Mouse (Mus musculus) left cerebral cortex, postnatal 14 days (tissue): ENCODE results near the gene 2810408A11Rik. TPM values are rescaled to one million over a fixed set of nuclear protein-coding genes. Genes with fewer than 3 reads are reported as not detected.
"Not testable (repeated sequence)": the region's sequence is repeated elsewhere in the genome, so short reads cannot be mapped to it uniquely, and the experiment has no call there.

Experiments used
- DNase-seq, 2 experiments: peaks; one replicate each; pipeline ENCODE4 v3.0.0; 2021 to 2022; ENCODE audit warnings: low spot score in 2 of 2, mixed read lengths in 1 of 2
- intact Hi-C: fragments of 180-260 bp; cut with DNase I; formaldehyde crosslinking; loops from one replicate; pipeline ENCODE4 v1.15.1; 2025
- microRNA-seq, 2 experiments: library from miRNA; unstranded; fragments of <30 nt; microRNA quantifications; one replicate each; pipeline ENCODE4 v1.2.0; 2022
- total RNA-seq, 2 experiments: library from RNA; stranded (reverse); gene quantifications; 2 replicates each; pipeline ENCODE4 v1.2.3; 2021

The 2810408A11Rik gene
- total RNA-seq, 2 experiments from 2014 or later: 0.38 TPM; not detected in 1

DNA sequence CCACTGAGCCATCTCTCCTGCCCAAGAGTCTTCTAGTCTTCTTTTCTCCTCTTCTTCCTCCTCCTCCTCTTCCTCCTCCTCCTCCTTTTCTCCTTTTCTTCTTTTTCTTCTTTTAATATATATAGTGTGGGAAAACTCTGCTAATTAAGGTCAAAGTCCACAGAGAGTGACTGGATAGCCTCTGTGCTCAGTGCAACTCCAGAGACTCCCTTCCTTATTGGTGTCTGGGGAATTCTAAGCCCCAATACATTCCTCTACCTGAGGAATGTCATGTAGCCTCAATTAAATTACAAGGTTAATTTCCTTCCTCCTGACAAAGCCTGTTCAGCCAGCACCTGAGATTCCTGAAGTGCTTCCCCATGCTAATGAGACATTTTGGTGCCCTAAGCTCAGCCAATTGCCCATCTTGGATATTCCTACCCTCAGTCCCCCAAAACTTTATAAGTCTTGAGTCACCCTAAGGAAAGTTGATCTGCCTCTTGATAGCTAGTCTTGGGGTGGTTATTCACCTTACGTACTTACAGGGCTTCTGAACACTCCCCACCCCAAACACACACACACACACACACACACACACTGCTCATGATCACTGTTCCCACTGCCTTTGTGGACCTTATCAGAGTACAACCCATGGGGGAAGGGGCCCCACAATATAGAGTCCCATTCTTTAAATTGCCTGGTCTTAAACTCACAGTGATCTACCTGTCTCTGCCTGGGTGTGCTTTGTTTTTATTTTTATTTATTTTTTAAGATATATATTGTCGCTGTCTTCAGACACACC, 30.3 kb downstream of the 2810408A11Rik start:
- intact Hi-C loops: loop anchor here (10.0 kb wide), 1 partner anchor 186 kb away; the partner anchor contains the start of genes Senp3 and Tnfsf13

DNA sequence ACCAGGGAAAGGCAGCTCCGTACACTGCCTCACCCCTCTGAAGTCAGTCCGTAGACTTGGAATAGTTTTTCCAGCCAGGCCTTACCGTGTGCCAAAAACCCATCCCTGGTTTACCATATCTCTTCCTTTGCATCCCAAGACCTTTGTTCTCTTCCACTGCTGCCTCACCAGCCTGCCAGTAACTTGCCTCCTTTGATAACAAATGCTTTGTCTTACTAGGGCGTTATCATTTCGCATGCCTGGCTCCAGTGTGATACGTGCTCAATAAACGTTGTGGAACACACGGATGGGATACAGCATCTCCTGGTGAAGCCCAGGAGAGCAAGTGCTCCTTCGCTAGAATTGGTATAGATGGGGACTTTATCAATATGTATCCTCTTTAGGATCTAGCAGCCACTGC, 33.5 kb downstream of the 2810408A11Rik start:
- intact Hi-C loops: no loop called here
- DNase-seq: no peak

More for the DNA sequence above, 30.3 kb downstream of the 2810408A11Rik start:
- no peak for DNase-seq

DNA sequence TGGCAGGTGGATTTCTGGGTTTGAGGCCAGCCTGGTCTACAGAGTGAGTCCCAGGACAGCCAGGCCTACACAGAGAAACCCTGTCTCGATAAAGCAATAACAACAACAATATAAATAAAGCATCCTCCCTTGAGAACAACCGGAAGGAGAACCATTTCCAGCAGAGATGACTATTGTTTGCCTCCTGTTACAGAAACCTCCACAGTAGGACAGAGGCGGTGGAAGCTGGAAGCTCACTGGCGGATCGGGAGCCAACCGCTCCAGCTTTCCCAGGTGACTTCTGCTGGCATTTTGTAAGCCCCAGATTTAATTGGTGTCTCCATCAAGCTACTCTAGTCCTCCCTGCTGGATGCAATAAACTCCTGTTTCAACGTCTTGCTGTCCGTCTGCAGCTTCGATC, 35.2 kb downstream of the 2810408A11Rik start:
- intact Hi-C loops: no loop called here
- no peak for DNase-seq

DNA sequence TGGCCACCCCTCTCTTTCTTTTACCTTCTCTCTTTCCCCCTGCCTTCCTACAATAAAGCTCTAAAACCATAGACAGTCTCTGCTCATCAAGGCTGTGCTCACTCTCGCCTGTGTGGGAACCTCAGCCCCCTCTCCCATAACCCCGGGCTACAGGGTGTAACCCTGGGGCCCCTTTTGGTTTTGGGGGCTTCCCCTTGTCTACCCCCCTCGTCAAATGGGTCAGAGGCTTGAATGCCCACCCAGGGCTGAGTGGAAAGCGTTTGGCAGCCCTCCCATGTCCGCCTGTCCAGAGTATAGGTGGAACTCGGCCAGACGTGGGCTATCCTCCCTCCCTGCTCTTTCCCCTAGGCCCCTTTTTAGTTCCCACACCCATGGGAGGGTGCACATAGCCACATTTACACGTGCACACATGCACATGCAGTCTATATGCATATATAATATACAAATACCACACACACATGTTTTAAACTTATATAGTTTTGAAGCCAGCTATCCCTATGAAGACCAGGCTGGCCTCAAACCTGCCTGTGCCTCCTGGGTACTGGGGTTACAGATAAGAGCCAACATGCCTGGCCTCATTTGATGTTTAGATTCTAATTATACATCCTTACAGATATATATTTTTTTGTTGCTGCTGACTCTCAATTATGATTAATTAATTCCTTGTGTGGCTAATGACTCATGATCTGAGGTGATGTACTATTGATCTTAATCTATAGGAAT, 36.5 kb downstream of the 2810408A11Rik start:
- DNase-seq: no peak
- intact Hi-C loops: no loop called here

DNA sequence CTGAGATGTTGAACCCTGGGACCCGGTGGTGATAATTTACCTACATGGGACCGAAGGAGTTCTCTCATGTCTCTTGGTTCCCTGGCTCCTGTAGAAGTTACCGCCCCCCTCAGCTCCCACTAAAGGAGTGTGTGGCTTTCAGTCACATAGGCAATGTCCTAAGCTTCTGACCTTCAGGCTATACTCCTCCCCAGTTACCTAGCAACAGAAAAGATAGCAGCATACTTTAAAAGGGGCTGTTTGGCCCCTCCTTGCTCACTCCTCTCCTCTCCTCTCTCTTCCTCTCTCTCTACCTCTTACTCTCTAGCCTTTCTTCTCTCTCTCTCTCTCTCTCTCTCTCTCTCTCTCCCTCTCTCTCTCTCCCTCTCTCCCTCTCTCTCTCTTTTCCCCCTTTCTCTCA, 37.1 kb downstream of the 2810408A11Rik start:
- intact Hi-C loops: not testable (repeated sequence)

DNA sequence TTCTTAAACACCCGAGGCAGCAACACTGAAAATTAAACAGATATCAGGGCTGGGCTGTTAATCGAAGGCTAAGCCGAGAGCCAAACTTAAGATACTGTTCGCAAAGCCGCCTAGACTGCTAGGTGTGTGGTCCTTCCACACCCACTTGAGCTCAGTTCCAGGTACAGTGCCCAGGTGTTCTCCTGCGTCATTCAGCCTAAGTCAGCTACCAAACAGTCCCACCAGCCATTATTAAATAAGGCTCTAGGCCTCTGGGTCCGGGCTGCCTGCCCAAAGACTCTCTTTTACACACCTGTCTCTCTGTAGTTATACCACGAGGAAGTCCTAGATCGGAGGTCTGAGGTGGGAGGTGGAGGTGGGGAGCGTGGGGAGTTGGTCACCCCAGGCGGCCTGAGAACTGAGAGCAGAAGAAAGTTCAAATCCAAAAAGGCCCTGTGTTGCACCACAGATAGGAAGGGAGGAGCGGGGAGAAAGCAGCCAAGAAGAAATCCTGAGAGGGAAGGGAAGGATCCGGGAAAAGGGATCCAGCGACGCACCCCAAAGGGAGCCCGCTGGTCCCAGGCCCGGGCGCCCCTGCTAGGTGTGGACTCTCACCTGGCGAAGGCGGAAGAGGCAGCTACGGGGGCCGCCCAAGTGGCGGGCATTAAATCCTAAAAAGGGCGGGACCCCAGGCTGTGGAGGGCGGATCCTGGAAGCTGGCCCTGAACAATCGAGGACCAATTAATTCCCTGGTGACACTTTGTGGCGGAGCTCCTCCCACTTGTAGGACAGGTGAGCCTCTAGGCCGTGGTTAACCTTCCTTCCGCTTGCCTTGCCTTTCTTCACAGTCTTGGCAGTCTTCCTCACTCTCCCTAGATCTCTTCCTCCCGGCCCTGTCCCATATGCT, 42.4 kb downstream of the 2810408A11Rik start, which contains the start of gene Tnk1:
Gene Tnk1 (minus strand): TSS at position 618 of the 886 bp plus-strand sequence.
- no peak for DNase-seq

More for the DNA sequence above, 37.1 kb downstream of the 2810408A11Rik start:
- DNase-seq: not testable (repeated sequence)

DNA sequence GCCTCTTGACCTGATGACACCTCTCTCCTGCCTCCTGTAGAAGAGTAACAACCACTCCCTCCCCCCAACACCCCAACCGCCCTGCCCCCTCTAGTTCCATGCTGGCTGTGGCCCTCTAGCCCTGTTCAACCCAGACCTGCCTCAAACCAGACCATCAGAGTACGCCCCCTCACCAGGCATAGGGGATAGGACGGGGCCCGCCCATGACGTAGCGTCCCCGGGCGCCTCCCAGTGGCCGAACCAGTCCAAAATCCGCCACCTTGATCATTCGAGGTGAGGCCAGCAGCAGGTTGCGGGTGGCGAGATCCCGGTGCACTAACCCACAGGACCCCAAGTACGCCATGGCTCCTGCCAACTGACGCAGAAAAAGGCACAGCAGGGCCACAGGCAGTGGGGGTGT, 45.4 kb downstream of the 2810408A11Rik start:
- no peak for DNase-seq
- intact Hi-C loops: no loop called here

More for the DNA sequence above, 42.4 kb downstream of the 2810408A11Rik start, which contains the start of gene Tnk1:
- intact Hi-C loops: no loop called here

DNA sequence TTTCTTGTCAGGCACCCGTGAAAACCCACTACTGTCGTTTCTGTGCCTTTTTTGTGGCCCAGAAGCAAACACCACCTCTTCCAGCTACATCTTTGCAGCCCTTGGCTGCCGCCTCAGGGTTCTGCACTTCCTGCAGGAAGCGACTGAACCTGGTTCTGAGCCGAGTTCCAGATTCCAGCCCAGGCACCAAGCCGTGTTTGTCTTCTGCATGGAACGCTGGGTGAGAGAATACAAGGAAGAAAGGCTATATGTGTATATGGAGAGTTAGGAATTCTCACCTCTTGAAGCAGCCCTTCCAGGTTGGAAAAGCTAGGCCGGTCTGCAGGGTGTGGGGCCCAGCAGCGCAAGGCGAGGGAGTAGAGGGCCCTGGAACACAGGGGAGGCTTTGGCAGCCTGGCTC, 46.1 kb downstream of the 2810408A11Rik start:
- intact Hi-C loops: no loop called here
- no peak for DNase-seq

DNA sequence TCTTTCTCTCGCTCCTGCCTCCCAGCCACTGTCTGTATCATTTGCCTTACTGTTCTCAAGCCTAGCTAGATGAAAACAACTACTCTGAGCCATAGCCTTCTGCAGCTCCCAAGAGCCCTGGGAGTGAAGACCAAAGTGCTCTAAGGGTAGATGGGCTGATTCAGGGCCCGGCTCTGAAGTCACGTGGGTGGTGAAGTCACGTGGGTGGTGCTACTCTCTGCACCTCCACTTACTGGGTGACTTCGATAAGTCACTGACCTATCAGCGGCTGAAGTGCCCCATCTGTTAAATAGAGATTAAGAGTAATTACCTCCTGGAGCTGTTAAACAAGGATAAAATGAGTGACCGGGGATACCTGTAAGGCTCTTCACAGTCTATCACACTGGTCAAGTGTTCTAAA, 46.8 kb downstream of the 2810408A11Rik start:
- no peak for DNase-seq
- intact Hi-C loops: no loop called here

DNA sequence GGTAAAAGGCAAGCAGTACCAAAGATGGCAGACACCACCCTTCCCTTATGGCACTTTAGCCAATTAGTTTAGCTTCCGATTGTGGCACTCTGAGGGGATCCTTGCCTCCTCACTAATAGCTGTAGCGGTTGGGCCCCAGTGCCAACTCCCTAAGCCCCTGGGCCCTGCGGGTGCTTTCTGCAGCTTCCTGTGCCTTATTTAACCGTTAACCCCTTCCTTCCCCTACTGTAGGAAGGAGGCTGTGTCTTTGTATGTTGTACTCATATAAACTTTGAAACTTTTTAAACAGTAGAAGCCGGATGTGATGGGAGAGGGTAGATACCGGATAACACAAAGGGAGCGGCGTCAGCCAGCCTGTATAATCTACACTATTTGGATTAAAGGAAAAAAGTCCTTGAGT, 50.0 kb downstream of the 2810408A11Rik start:
- intact Hi-C loops: no loop called here
- no peak for DNase-seq

DNA sequence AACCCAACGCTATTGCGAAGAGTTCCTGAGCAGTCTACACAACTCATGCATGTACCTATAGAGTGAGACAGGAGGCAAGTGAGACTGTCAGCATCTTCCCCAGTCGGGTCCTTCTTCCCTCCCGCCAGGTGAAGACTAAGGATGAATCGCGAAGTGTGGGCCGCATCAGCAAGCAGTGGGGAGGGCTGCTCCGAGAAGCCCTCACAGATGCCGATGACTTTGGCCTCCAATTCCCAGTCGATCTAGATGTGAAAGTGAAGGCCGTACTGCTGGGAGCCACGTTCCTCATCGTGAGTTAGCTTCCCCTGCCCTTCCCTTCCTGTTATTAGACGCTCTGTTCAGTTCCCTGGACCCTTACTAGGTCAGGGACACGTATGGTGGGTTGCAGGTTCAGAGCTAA, 50.9 kb downstream of the 2810408A11Rik start:
- DNase-seq: no peak
- intact Hi-C loops: loop anchor here (5.0 kb wide), 1 partner anchor 52 kb away; the partner anchor contains the start of genes 2810408A11Rik and Neurl4

DNA sequence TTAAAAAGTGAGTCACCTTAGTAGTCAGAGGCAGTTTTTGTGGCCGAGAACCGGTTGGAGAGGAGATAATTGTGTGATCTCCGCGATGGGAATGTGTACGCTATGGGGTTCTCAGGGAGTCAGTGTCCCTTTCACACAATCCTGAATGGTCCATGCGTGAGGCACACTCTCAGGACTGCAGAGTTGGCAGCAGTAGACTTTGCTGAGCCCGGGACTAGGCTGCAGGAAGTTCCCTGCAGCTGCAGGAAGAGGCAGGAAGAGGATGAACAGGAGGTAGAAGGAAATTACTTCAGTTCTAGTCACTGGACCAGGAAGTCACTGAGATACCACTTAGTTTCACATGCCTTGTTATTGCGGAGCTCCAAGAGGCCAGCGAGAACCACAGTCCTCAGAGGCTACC, 51.7 kb downstream of the 2810408A11Rik start:
- intact Hi-C loops: loop anchor here (5.0 kb wide), 1 partner anchor 53 kb away; the partner anchor contains the start of genes 2810408A11Rik and Neurl4
- DNase-seq: no peak

DNA sequence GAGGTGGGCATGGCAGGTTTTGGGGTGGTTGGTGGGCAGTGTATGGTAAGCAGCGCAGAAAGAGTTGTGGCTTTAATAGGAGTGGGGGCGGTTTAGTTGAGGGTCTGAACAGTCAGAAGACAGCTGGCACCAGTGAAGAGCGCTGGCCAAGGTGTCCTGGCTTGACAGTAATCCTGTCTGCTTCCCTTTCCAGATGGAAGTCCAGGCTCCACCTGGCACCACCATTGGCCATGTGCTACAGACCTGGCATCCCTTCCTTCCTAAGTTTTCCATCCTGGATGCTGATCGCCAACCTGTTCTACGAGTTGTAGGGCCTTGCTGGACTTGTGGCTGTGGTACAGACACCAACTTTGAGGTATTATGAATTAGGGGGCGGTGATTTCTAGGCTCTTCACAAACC, 52.8 kb downstream of the 2810408A11Rik start:
- intact Hi-C loops: loop anchor here (5.0 kb wide), 1 partner anchor 54 kb away; the partner anchor contains the start of genes 2810408A11Rik and Neurl4
- DNase-seq: no peak

Small RNA genes lying within 50 kb of the gene (microRNA-seq; reads per million reads assigned to microRNA genes)
- 0 reads per million in 2 experiments for gene Mir6924

Other genes with a start within 250 kb of the 2810408A11Rik start
- gene Sox15, start 245.7 kb downstream of the 2810408A11Rik start, total RNA-seq: not detected
- 10 to 100 TPM; 77.6 to 83.7 TPM for gene Mpdu1, start 238.3 kb downstream of the 2810408A11Rik start, total RNA-seq
- 10 to 100 TPM; 13.5 to 13.8 TPM for gene Cd68, start 234.8 kb downstream of the 2810408A11Rik start, total RNA-seq
- 100 to 1,000 TPM; 368 to 371 TPM for gene Eif4a1, start 228.6 kb downstream of the 2810408A11Rik start, total RNA-seq
- 100 to 1,000 TPM in 1 of 2 experiments, 10 to 100 TPM in 1; 91.5 to 102 TPM for gene Senp3, start 218.9 kb downstream of the 2810408A11Rik start, total RNA-seq
- gene Tnfsf13, start 215.2 kb downstream of the 2810408A11Rik start, total RNA-seq: 1 to 10 TPM; 1.7 to 2.0 TPM
- gene Tnfsf12, start 205.1 kb downstream of the 2810408A11Rik start, total RNA-seq: 1 to 10 TPM; 5.8 to 7.6 TPM
- gene Tnfsfm13, start 204.9 kb downstream of the 2810408A11Rik start, total RNA-seq: under 1 TPM; 0.81 to 0.95 TPM
- gene Polr2a, start 142.3 kb downstream of the 2810408A11Rik start, total RNA-seq: 10 to 100 TPM; 54.3 to 54.4 TPM
- not detected for gene Slc35g3, start 139.0 kb downstream of the 2810408A11Rik start, total RNA-seq
- gene Zbtb4, start 135.1 kb downstream of the 2810408A11Rik start, total RNA-seq: 10 to 100 TPM; 71.1 to 86.9 TPM
- gene Chrnb1, start 105.0 kb downstream of the 2810408A11Rik start, total RNA-seq: under 1 TPM; 0.76 to 0.79 TPM
- 10 to 100 TPM; 15.4 to 20.4 TPM for gene Fgf11, start 99.1 kb downstream of the 2810408A11Rik start, total RNA-seq
- gene Tmem102, start 95.4 kb downstream of the 2810408A11Rik start, total RNA-seq: not detected
- not detected for gene Gm39566, start 85.7 kb downstream of the 2810408A11Rik start, total RNA-seq
- gene Spem2, start 82.5 kb downstream of the 2810408A11Rik start, total RNA-seq: not detected
- gene Spem1, start 78.8 kb downstream of the 2810408A11Rik start, total RNA-seq: under 1 TPM in 1 of 2 experiments, not detected in 1; 0.32 TPM
- 100 to 1,000 TPM; 277 to 281 TPM for gene Nlgn2, start 63.2 kb downstream of the 2810408A11Rik start, total RNA-seq
- gene Tmem256, start 62.5 kb downstream of the 2810408A11Rik start, total RNA-seq: 100 to 1,000 TPM; 160 to 167 TPM
- 10 to 100 TPM; 19.5 to 22.3 TPM for gene Plscr3, start 54.6 kb downstream of the 2810408A11Rik start, total RNA-seq
- gene Tnk1, start 42.3 kb downstream of the 2810408A11Rik start, total RNA-seq: not detected
- gene Tmem95, start 23.0 kb downstream of the 2810408A11Rik start, total RNA-seq: not detected
- 1 to 10 TPM in 1 of 2 experiments, under 1 TPM in 1; 0.86 to 1.4 TPM for gene Kctd11, start 19.6 kb downstream of the 2810408A11Rik start, total RNA-seq
- gene Acap1, start 5.4 kb downstream of the 2810408A11Rik start, total RNA-seq: not detected
- 100 to 1,000 TPM; 121 to 125 TPM for gene Neurl4, start 85 bp upstream of the 2810408A11Rik start, total RNA-seq
- 10 to 100 TPM; 24.9 to 26.0 TPM for gene Gps2, start 12.9 kb upstream of the 2810408A11Rik start, total RNA-seq
- 100 to 1,000 TPM; 468 to 473 TPM for gene Eif5a, start 21.0 kb upstream of the 2810408A11Rik start, total RNA-seq
- 10 to 100 TPM in 1 of 2 experiments, 1 to 10 TPM in 1; 8.4 to 11.3 TPM for gene Ybx2, start 34.8 kb upstream of the 2810408A11Rik start, total RNA-seq
- 1 to 10 TPM; 1.9 to 2.4 TPM for gene Slc2a4, start 47.2 kb upstream of the 2810408A11Rik start, total RNA-seq
- gene Cldn7, start 63.8 kb upstream of the 2810408A11Rik start, total RNA-seq: not detected
- 100 to 1,000 TPM; 115 TPM for gene Ctdnep1, start 80.2 kb upstream of the 2810408A11Rik start, total RNA-seq
- 100 to 1,000 TPM; 103 to 107 TPM for gene Elp5, start 81.5 kb upstream of the 2810408A11Rik start, total RNA-seq
- gene Gabarap, start 90.2 kb upstream of the 2810408A11Rik start, total RNA-seq: 100 to 1,000 TPM; 213 to 217 TPM
- 10 to 100 TPM; 39.2 to 40.2 TPM for gene Phf23, start 94.8 kb upstream of the 2810408A11Rik start, total RNA-seq
- 10 to 100 TPM; 27.3 to 30.0 TPM for gene Dvl2, start 99.6 kb upstream of the 2810408A11Rik start, total RNA-seq
- 10 to 100 TPM; 50.7 to 53.6 TPM for gene Acadvl, start 114.4 kb upstream of the 2810408A11Rik start, total RNA-seq
- 1,000 to 10,000 TPM in 1 of 2 experiments, 100 to 1,000 TPM in 1; 1,000 to 1,075 TPM for gene Dlg4, start 116.0 kb upstream of the 2810408A11Rik start, total RNA-seq
- 1 to 10 TPM; 1.9 to 2.4 TPM for gene Asgr1, start 153.1 kb upstream of the 2810408A11Rik start, total RNA-seq
- gene Asgr2, start 191.7 kb upstream of the 2810408A11Rik start, total RNA-seq: not detected
- gene Mgl2, start 229.3 kb upstream of the 2810408A11Rik start, total RNA-seq: under 1 TPM; 0.51 to 0.61 TPM